Mouse (Mus musculus) liver, embryonic 15.5 days (tissue): Measurements from ENCODE around the gene Eva1a. TPM values are rescaled to one million over a fixed set of nuclear protein-coding genes. Genes with fewer than 3 reads are reported as not detected.
A peak's percentile ranks its signal among the peaks of the same experiment; 100 is the strongest.

ENCODE experiments used
- ATAC-seq: fragments of 200-750 bp; cut with Nextera tagmentation; 2 replicates; pipeline ENCODE4 v1.8.0; 2017; ENCODE audit warnings: moderate number of reproducible peaks, mild to moderate bottlenecking, moderate library complexity; ENCODE audit not compliant: insufficient read depth
- H3K27ac ChIP-seq: fragments of 300-500 bp; sonication (generic); replicated peaks from 2 replicates; pipeline ENCODE4 v1.5.1; 2015; ENCODE audit warnings: mild to moderate bottlenecking, inconsistent platforms
- H3K27me3 ChIP-seq: fragments of 300-500 bp; sonication (generic); 2 replicates; pipeline ENCODE4 v1.6.1; 2015; ENCODE audit warnings: mild to moderate bottlenecking, inconsistent platforms
- H3K36me3 ChIP-seq: fragments of 300-500 bp; sonication (generic); replicated peaks from 2 replicates; pipeline ENCODE4 v1.6.1; 2015; ENCODE audit warnings: moderate library complexity, mild to moderate bottlenecking, inconsistent platforms
- H3K4me1 ChIP-seq: fragments of 300-500 bp; sonication (generic); replicated peaks from 2 replicates; pipeline ENCODE4 v1.6.1; 2015; ENCODE audit warnings: inconsistent platforms
- H3K4me2 ChIP-seq: fragments of 300-500 bp; sonication (generic); 2 replicates; pipeline ENCODE4 v1.6.1; 2015; ENCODE audit warnings: moderate library complexity, mild to moderate bottlenecking, inconsistent platforms
- H3K4me3 ChIP-seq: fragments of 300-500 bp; sonication (generic); replicated peaks from 2 replicates; pipeline ENCODE4 v1.5.1; 2015; ENCODE audit warnings: mild to moderate bottlenecking, inconsistent platforms
- H3K9ac ChIP-seq: fragments of 300-500 bp; sonication (generic); 2 replicates; pipeline ENCODE4 v1.6.1; 2015; ENCODE audit warnings: moderate library complexity, mild to moderate bottlenecking, inconsistent platforms
- H3K9me3 ChIP-seq: fragments of 300-500 bp; sonication (generic); replicated peaks from 2 replicates; pipeline ENCODE4 v1.6.1; 2016; ENCODE audit warnings: inconsistent platforms
- WGBS: fragments of 180-500 bp; shearing (Covaris S2); methylation state at CpG from one replicate; pipeline ENCODE4 v1.1.7; 2015; ENCODE audit warnings: mixed read lengths; ENCODE audit not compliant: insufficient replicate concordance; 5-methylcytosine and 5-hydroxymethylcytosine counted together
- polyA plus RNA-seq: library from polyadenylated mRNA; unstranded; fragments of >200 nt; fragmentation: Nextera tagmentation; extraction: Ambion mirVana; gene quantifications from 2 replicates; pipeline ENCODE4 v1.2.1, GENCODE M21; 2015

The Eva1a gene
- polyA plus RNA-seq, 1 experiment from 2014 or later: 9.8 TPM

- no peak for ATAC-seq
- Histone ChIP-seq H3K4me3 (no peak overlapping the region), H3K27ac (no peak overlapping the region), H3K27me3 (no peaks in the 10 kb centered on the region), H3K36me3 (0 out of 2 replicates have a peak, but pooled peaks cover 3% of the 10 kb centered on the region), H3K9me3 (no peaks in the 10 kb centered on the region), H3K4me2 (no peak overlapping the region), H3K4me1 (no peaks in the 10 kb centered on the region), H3K9ac (no peak overlapping the region)
- 71% methylated on average over 1 of the region's 1 CpGs for WGBS
Measured at GRCm38 (mm10) chr6:82097705-82098104, 56.9 kb downstream of the Eva1a start.

DNA sequence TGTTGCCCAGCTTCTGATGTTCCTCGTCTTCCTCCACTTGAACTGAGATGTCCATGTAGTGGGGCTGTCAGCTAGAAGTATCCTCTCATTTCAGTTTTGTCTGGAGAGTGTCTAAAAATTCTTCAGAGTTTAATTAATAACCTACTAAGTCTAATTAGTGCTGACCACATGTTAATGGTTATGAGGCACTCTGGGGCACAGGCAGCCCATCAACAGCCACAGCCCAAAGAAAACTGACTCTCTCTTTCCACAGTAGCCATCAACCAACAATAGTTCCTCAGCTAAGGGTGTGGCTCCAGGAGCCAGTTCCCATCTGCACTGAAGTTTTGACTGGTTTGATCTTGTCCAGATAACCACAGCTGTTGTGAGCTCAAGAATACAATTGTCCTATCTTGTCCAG lies 57.6 kb downstream of the Eva1a start:
- no peaks in the 10 kb centered on the region for H3K27me3 ChIP-seq
- no peaks in the 10 kb centered on the region for H3K36me3 ChIP-seq
- no peak overlapping the region for H3K4me2 ChIP-seq
- WGBS: 76% methylated on average over 1 of the region's 1 CpGs
- no peak overlapping the region for H3K9ac ChIP-seq
- no peaks in the 10 kb centered on the region for H3K9me3 ChIP-seq
- H3K4me3 ChIP-seq: no peak overlapping the region
- ATAC-seq: no peak
- H3K4me1 ChIP-seq: no peaks in the 10 kb centered on the region
- H3K27ac ChIP-seq: no peak overlapping the region

DNA sequence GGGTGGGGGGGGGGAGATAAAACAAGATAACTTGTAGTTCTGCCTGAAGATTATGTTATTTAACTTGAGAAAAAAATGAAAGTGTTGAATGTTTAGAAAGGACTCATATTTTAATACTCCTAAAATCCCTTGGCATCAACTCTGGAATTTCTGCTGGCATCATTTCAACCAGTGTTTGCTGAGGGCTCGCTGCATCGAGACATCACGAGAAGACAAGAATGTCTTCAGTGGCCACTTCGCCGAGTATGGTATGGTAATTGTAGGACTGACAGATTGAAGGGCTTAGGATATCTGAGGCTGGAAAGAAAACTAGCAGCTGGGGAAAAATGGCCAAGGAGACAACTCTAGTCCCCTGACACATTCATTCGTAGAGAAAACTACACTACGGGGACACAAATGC lies 69.6 kb downstream of the Eva1a start:
- H3K4me2 ChIP-seq: no peak overlapping the region
- ATAC-seq: no peak
- no peak overlapping the region for H3K27ac ChIP-seq
- H3K27me3 ChIP-seq: no peaks in the 10 kb centered on the region
- H3K36me3 ChIP-seq: no peaks in the 10 kb centered on the region
- no peak overlapping the region for H3K4me3 ChIP-seq
- no peak overlapping the region for H3K9ac ChIP-seq
- no peaks in the 10 kb centered on the region for H3K9me3 ChIP-seq
- H3K4me1 ChIP-seq: no peaks in the 10 kb centered on the region
- WGBS: 76% methylated on average over 7 of the region's 7 CpGs

DNA sequence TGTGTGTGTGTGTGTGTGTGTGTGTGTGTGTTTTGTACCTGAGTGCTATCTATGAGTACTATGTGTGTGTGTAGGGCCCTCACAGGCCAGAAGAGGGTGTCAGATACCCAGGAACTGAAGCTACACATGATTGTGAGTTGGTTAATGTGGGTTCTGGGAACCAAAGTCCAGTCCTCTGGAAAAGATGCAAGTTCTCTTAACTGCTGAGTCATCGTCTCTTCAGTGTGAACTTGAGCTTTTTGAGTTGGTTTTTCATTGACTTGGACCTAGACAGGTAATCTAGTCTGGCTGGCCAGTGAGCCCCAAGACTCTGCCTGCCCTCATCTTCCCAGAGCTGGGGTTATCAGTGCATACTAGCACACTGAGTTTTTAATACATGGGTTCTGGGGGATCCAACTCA lies 70.3 kb downstream of the Eva1a start:
- H3K4me2 ChIP-seq: no peak overlapping the region
- H3K27ac ChIP-seq: no peak overlapping the region
- ATAC-seq: no peak
- no peak overlapping the region for H3K9ac ChIP-seq
- no peaks in the 10 kb centered on the region for H3K36me3 ChIP-seq
- 55% methylated on average over 1 of the region's 1 CpGs for WGBS
- no peaks in the 10 kb centered on the region for H3K4me1 ChIP-seq
- no peaks in the 10 kb centered on the region for H3K9me3 ChIP-seq
- H3K27me3 ChIP-seq: no peaks in the 10 kb centered on the region
- no peak overlapping the region for H3K4me3 ChIP-seq

- Histone ChIP-seq H3K4me1 (no peaks in the 10 kb centered on the region), H3K27ac (no peak overlapping the region), H3K27me3 (no peaks in the 10 kb centered on the region), H3K4me3 (no peak overlapping the region), H3K9ac (no peak overlapping the region), H3K9me3 (no peaks in the 10 kb centered on the region), H3K36me3 (no peaks in the 10 kb centered on the region), H3K4me2 (no peak overlapping the region)
- WGBS: 60% methylated on average over 3 of the region's 3 CpGs
- no peak for ATAC-seq
Measured at GRCm38 (mm10) chr6:82111540-82111939, 70.7 kb downstream of the Eva1a start.

- ATAC-seq: no peak
- H3K9me3 ChIP-seq: no peaks in the 10 kb centered on the region
- no peak overlapping the region for H3K9ac ChIP-seq
- H3K27ac ChIP-seq: no peak overlapping the region
- H3K4me3 ChIP-seq: no peak overlapping the region
- no peak overlapping the region for H3K4me2 ChIP-seq
- no peaks in the 10 kb centered on the region for H3K36me3 ChIP-seq
- no peaks in the 10 kb centered on the region for H3K4me1 ChIP-seq
- no peaks in the 10 kb centered on the region for H3K27me3 ChIP-seq
- 61% methylated on average over 14 of the region's 14 CpGs for WGBS
Measured at GRCm38 (mm10) chr6:82112127-82113090, 71.6 kb downstream of the Eva1a start.

DNA sequence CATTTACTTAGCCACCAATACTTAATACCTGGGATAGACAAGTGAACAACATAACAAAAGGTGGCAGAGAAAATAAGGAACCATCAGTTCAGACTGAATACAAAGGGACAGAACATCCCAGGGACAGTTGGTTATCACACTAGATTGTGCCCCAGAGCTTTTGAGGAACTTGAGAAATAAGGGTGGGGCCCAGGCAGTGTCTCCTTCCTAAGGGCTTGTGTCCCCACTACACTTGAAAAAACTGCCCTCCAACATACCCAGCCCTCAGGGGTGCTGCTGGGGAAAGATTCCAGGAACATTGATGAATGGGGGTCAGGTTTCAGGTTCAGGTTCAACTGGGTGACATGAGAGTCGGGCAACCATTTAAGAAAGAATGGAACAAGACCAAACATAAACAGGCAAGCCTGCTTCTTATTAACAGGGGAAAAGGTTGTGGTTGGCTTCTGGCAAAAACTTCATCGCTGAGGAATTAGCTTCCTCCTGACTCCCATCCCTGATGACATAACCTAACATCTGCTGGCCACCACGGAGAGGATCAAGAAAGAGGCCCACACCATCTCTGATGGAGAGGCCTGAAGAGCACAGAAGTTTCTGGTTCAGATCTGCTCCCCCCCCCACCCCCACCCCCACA lies 74.6 kb downstream of the Eva1a start:
- Histone ChIP-seq H3K4me3 (no peak overlapping the region), H3K36me3 (no peaks in the 10 kb centered on the region), H3K27me3 (no peaks in the 10 kb centered on the region), H3K4me2 (no peak overlapping the region), H3K9me3 (no peaks in the 10 kb centered on the region), H3K9ac (no peak overlapping the region), H3K27ac (no peak overlapping the region), H3K4me1 (no peaks in the 10 kb centered on the region)
- ATAC-seq: no peak
- 24% methylated on average over 3 of the region's 3 CpGs for WGBS

DNA sequence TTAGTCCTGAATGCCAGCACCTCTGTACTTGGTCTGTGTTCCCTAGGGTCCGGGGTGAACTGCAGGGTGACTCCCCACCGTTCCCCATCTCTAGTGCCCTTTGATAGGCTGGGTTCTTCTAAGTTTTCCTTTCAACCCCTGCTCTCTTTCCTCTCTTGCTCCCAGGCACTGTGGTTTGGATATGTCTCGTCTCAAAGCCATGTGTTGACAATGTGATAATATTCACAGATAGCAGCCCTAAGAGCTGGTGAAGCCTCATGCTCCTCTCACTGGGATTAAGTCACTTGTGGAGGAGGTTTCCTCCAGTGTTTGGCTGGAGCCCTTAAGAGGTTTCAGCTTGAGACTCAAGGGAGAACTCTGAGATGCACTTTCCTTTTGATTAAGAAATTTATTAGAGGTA lies 75.3 kb downstream of the Eva1a start:
- ATAC-seq: no peak
- Histone ChIP-seq H3K9me3 (no peaks in the 10 kb centered on the region), H3K36me3 (no peaks in the 10 kb centered on the region), H3K4me3 (no peak overlapping the region), H3K4me1 (no peaks in the 10 kb centered on the region), H3K9ac (no peak overlapping the region), H3K4me2 (no peak overlapping the region), H3K27ac (no peak overlapping the region), H3K27me3 (no peaks in the 10 kb centered on the region)
- 34% methylated on average over 3 of the region's 3 CpGs for WGBS

- Histone ChIP-seq H3K36me3 (no peaks in the 10 kb centered on the region), H3K4me1 (no peaks in the 10 kb centered on the region), H3K27me3 (no peaks in the 10 kb centered on the region), H3K9me3 (no peaks in the 10 kb centered on the region), H3K27ac (no peak overlapping the region), H3K4me2 (no peak overlapping the region), H3K4me3 (no peak overlapping the region), H3K9ac (no peak overlapping the region)
- 59% methylated on average over 5 of the region's 5 CpGs for whole genome bisulfite sequencing
- ATAC-seq: no peak
Measured at GRCm38 (mm10) chr6:82117871-82118270, 77.0 kb downstream of the Eva1a start.

- Histone ChIP-seq H3K9me3 (no peaks in the 10 kb centered on the region), H3K4me2 (peak overlapping the region; percentile 35), H3K4me3 (no peak overlapping the region), H3K4me1 (no peaks in the 10 kb centered on the region), H3K27me3 (no peaks in the 10 kb centered on the region), H3K27ac (no peak overlapping the region), H3K9ac (no peak overlapping the region), H3K36me3 (no peaks in the 10 kb centered on the region)
- no peak for ATAC-seq
- WGBS: 19% methylated on average over 16 of the region's 16 CpGs
Measured at GRCm38 (mm10) chr6:82119322-82120162, 78.7 kb downstream of the Eva1a start.

- Histone ChIP-seq H3K4me1 (no peaks in the 10 kb centered on the region), H3K9ac (no peak overlapping the region), H3K9me3 (no peaks in the 10 kb centered on the region), H3K27me3 (no peaks in the 10 kb centered on the region), H3K4me2 (no peak overlapping the region), H3K27ac (no peak overlapping the region), H3K36me3 (no peaks in the 10 kb centered on the region), H3K4me3 (no peak overlapping the region)
- 69% methylated on average over 2 of the region's 2 CpGs for WGBS
- ATAC-seq: no peak
Measured at GRCm38 (mm10) chr6:82125134-82125533, 84.3 kb downstream of the Eva1a start.
